14 mouse cellular contexts compared by ENCODE assay signal in the genomic region with DNA sequence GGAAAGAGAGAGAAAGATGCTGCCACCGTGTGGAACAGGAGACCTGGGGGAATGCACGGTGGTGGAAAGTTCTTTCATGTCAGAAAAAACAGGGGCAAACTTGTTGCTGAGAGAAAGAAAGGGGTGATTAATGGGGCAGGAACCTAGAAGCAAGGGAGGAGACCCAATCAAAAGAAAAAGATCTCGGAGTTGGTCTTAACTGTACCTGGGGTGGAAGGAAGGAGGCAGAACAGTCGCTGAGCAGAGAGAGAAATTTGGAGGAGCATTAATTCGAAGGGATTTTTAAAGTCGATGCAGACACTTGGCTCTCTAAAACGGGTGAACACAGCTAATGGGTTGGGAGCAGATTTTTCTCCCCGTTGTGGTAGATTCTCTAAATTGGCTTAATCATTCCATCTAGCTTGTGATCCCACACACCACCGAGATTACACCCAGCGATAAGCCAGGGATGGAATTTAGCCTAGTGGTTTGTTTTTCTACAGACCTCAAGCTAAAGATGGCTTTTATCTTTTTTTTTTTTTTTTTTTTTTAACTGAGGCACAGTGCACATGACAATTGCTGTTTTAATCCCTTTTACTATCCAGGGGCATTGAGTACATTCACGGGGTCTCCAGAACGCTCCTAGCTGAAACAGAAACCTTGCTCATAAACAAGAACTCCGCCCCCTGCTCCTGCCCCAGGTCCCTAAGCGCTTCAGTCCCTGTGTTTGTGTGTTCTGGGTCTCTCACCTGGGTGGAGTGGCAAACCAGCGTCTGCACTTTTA.
A peak's percentile ranks its signal among the peaks of the same experiment; 100 is the strongest.
DNase-seq lines count a peak whose midpoint lies in the region; ATAC-seq and TF ChIP-seq lines count a peak whose summit lies in the region.
"Had no signal": no experiment of that assay in that cellular context is flagged by ENCODE, and none has a peak within 500 bp of the region (broad histone marks: within the 10 kb centered on the region; RNA-seq: fewer than 3 reads in every experiment).

No protein-coding gene starts in this region.

- H3K4me2 ChIP-seq in forebrain, postnatal 0 days (ENCODE audit: low read depth) = no peak overlapping the region
- no peak overlapping the region for H3K4me2 ChIP-seq in forebrain, embryonic 12.5 days
- H3K4me2 ChIP-seq in liver, embryonic 16.5 days (ENCODE audit: low read depth, low read length) = no peak overlapping the region
- H3K4me2 ChIP-seq: forebrain, embryonic 15.5 days; liver, embryonic 11.5 days; midbrain, embryonic 15.5 days had no signal

- ATAC-seq in forebrain, postnatal 0 days = no peak
- ATAC-seq in forebrain, embryonic 12.5 days (ENCODE audit: low FRiP score) = no peak
- ATAC-seq in liver, embryonic 16.5 days (ENCODE audit: low read depth) = peak; percentile 45; the same call in 1 of the 2 replicates
- ATAC-seq: forebrain, embryonic 15.5 days; midbrain, embryonic 15.5 days had no signal

- no peaks in the 10 kb centered on the region for H3K4me1 ChIP-seq in forebrain, postnatal 0 days (ENCODE audit: insufficient read depth)
- H3K4me1 ChIP-seq in forebrain, embryonic 12.5 days = no peaks in the 10 kb centered on the region
- H3K4me1 ChIP-seq in liver, embryonic 16.5 days (ENCODE audit: control insufficient read depth, low read depth, low read length) = no peaks in the 10 kb centered on the region
- H3K4me1 ChIP-seq in ES-E14 (ENCODE audit: control insufficient read depth in 2 of 2, insufficient read depth in 2 of 2, low read length in 2 of 2, poor library complexity in 1 of 2) = no peaks in the 10 kb centered on the region
- H3K4me1 ChIP-seq: midbrain, embryonic 15.5 days had no signal

- no peaks in the 10 kb centered on the region for H3K36me3 ChIP-seq in forebrain, postnatal 0 days (ENCODE audit: insufficient read depth)
- no peaks in the 10 kb centered on the region for H3K36me3 ChIP-seq in forebrain, embryonic 12.5 days (replicated peaks)
- no peaks in the 10 kb centered on the region for H3K36me3 ChIP-seq in liver, embryonic 16.5 days (ENCODE audit: control insufficient read depth, insufficient read depth)
- H3K36me3 ChIP-seq in ES-E14 (ENCODE audit: control insufficient read depth, insufficient read depth, low read length, poor library complexity, severe bottlenecking) = no peaks in the 10 kb centered on the region
- H3K36me3 ChIP-seq in splenic B cell, adult 2 months (ENCODE audit: control insufficient read depth, insufficient read depth, low read length, poor library complexity, severe bottlenecking) = no peaks in the 10 kb centered on the region
- H3K36me3 ChIP-seq: forebrain, embryonic 15.5 days; midbrain, embryonic 15.5 days had no signal

- H3K27ac ChIP-seq in forebrain, postnatal 0 days (ENCODE audit: low read depth, low read length) = no peak overlapping the region
- no peak overlapping the region for H3K27ac ChIP-seq in forebrain, embryonic 12.5 days
- no peak overlapping the region for H3K27ac ChIP-seq in liver, embryonic 16.5 days (ENCODE audit: low read length)
- no peak overlapping the region for H3K27ac ChIP-seq in ES-E14 (ENCODE audit: insufficient read depth, low read depth, low read length, poor library complexity, severe bottlenecking)
- H3K27ac ChIP-seq: forebrain, embryonic 15.5 days; midbrain, embryonic 15.5 days had no signal

- no peaks in the 10 kb centered on the region for H3K27me3 ChIP-seq in forebrain, postnatal 0 days (ENCODE audit: insufficient read depth, low read length)
- H3K27me3 ChIP-seq in forebrain, embryonic 12.5 days = peaks cover 6% of the 10 kb centered on the region; the same call in 1 of the 2 replicates
- no peaks in the 10 kb centered on the region for H3K27me3 ChIP-seq in liver, embryonic 16.5 days (ENCODE audit: control insufficient read depth, insufficient read depth, low read depth, low read length)
- no peaks in the 10 kb centered on the region for H3K27me3 ChIP-seq in splenic B cell, adult 2 months (ENCODE audit: control insufficient read depth, insufficient read depth, low read length, poor library complexity, severe bottlenecking)
- H3K27me3 ChIP-seq: forebrain, embryonic 15.5 days; midbrain, embryonic 15.5 days had no signal

- WGBS in forebrain, postnatal 0 days = 41% methylated on average over 15 of the region's 15 CpGs
- 48% methylated on average over 15 of the region's 15 CpGs for WGBS in forebrain, embryonic 12.5 days
- 40% methylated on average over 15 of the region's 15 CpGs for WGBS in liver, embryonic 16.5 days (ENCODE audit: insufficient replicate concordance)

- no peaks in the 10 kb centered on the region for H3K9me3 ChIP-seq in forebrain, postnatal 0 days (ENCODE audit: low read length)
- H3K9me3 ChIP-seq in forebrain, embryonic 12.5 days = no peaks in the 10 kb centered on the region
- no peaks in the 10 kb centered on the region for H3K9me3 ChIP-seq in liver, embryonic 16.5 days (replicated peaks; ENCODE audit: control insufficient read depth, low read length)
- H3K9me3 ChIP-seq in ES-E14 (ENCODE audit: control insufficient read depth, insufficient read depth, low read depth, low read length) = peaks cover 1% of the 10 kb centered on the region; the same call in 1 of the 2 replicates
- H3K9me3 ChIP-seq: forebrain, embryonic 15.5 days; midbrain, embryonic 15.5 days had no signal

- in situ Hi-C loops in ES-E14 (cut with MboI; ENCODE audit: low sequenced_read_pairs in 2 of 2, unreplicated experiment in 2 of 2) = no loop called here

- no peak overlapping the region for H3K9ac ChIP-seq in forebrain, postnatal 0 days
- H3K9ac ChIP-seq in forebrain, embryonic 12.5 days = no peak overlapping the region; the same call in 1 of the 2 replicates
- no peak overlapping the region for H3K9ac ChIP-seq in liver, embryonic 16.5 days (ENCODE audit: low read depth, low read length)
- H3K9ac ChIP-seq in ES-E14 (ENCODE audit: insufficient read depth, low read depth, low read length, poor library complexity, severe bottlenecking) = no peak overlapping the region
- H3K9ac ChIP-seq: forebrain, embryonic 15.5 days; midbrain, embryonic 15.5 days had no signal

- H3K4me3 ChIP-seq in forebrain, postnatal 0 days (ENCODE audit: low read depth, low read length) = no peak overlapping the region
- H3K4me3 ChIP-seq in forebrain, embryonic 12.5 days (replicated peaks) = no peak overlapping the region
- no peak overlapping the region for H3K4me3 ChIP-seq in liver, embryonic 16.5 days (ENCODE audit: low read depth, low read length)
- H3K4me3 ChIP-seq in ES-E14 (ENCODE audit: insufficient read depth in 1 of 2, low read depth in 1 of 2, low read length in 2 of 2, poor library complexity in 1 of 2, severe bottlenecking in 1 of 2) = no peak overlapping the region
- H3K4me3 ChIP-seq: forebrain, embryonic 15.5 days; midbrain, embryonic 15.5 days had no signal

- 0 out of 2 replicates have a peak, but pooled peaks have one; percentile 14 for TF ChIP-seq CTCF in forebrain, postnatal 0 days (IDR thresholded peaks at IDR 0.05; ENCODE audit: low read depth)

- DNase-seq in forebrain, postnatal 0 days = no peak
- DNase-seq in liver (no peak), ES-E14 (ENCODE audit: low read depth, low spot score) (no peak)
- DNase-seq in splenic B cell, adult 2 months (ENCODE audit: low read depth, low spot score) = peak; percentile 21
- DNase-seq in heart, adult 9 months (ENCODE audit: low spot score in 2 of 2) = no peak
- no peak for DNase-seq in cerebellum, postnatal 10 days
- DNase-seq: cerebellum, adult 11 months; heart, adult 18-20 months; kidney, postnatal 25 days had no signal

TF ChIP-seq in ES-E14, 5 proteins besides CTCF, POLR2A, EP300 and RAD21:
- TF ChIP-seq ZNF384 (IDR thresholded peaks at IDR 0.05; ENCODE audit: low read depth, low read length) (peak; percentile 50; the same call in 1 of the 2 replicates), ZC3H11A (IDR thresholded peaks at IDR 0.05; ENCODE audit: borderline replicate concordance, low read depth, low read length) (no peak)
